Mouse (Mus musculus): ENCODE results near the gene 4833439L19Rik.

DNA sequence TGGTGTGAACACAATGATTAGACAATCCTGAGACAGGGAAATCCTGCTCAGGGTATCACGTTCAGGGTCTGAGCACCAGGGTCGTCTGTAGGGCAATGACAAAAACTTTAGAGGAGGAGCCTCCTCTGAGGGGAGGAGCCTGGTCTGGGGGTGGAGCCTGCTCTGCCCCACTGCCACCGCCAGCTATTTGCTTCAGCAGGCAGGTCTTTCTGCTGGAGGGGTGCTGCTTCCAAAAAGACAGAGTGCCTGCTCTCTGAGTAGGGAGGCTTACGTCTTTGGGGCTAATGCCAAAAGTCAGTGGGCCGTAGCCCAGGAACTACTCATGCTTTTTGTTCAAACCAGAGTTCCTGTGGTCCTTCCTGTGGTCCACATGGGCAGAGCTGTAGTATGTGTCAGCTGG, 3.1 kb upstream of the 4833439L19Rik start:
- TF ChIP-seq CTCF (conservative IDR thresholded peaks at IDR 0.05; ENCODE audit: insufficient read depth, insufficient read length, low read depth, low read length) (no peak), POLR2A (IDR thresholded peaks at IDR 0.05; ENCODE audit: low read depth, low read length) (no peak)
